Mouse (Mus musculus) macrophage (primary cell): ENCODE measurements around the gene Gm2174. TPM values are rescaled to one million over a fixed set of nuclear protein-coding genes. Genes with fewer than 3 reads are reported as not detected.

Source experiments
- H3K27ac ChIP-seq: fragments of 350-480 bp; formaldehyde crosslinking; 2 replicates; pipeline ENCODE4 v1.9.0; 2021
- H3K36me3 ChIP-seq: fragments of 350-480 bp; formaldehyde crosslinking; 2 replicates; pipeline ENCODE4 v1.9.0; 2021; ENCODE audit errors: inconsistent target
- H3K4me3 ChIP-seq: fragments of 350-480 bp; formaldehyde crosslinking; 2 replicates; pipeline ENCODE4 v1.9.0; 2021; ENCODE audit errors: inconsistent target
- H3K79me2 ChIP-seq: fragments of 350-480 bp; formaldehyde crosslinking; 2 replicates; pipeline ENCODE4 v1.9.0; 2021; ENCODE audit errors: inconsistent target
- WGBS: methylation state at CpG from one replicate; pipeline ENCODE4 v1.1.7; 2026; ENCODE audit warnings: inconsistent platforms; ENCODE audit not compliant: missing documents; 5-methylcytosine and 5-hydroxymethylcytosine counted together
- polyA plus RNA-seq: library from polyadenylated mRNA; stranded (reverse); fragments of 250-400 nt; gene quantifications from 3 replicates; pipeline ENCODE4 v1.2.4, GENCODE M21; 2018; ENCODE audit warnings: inconsistent platforms
- total RNA-seq, 78 experiments: library from RNA; depleted of rRNA; stranded (reverse); fragments of 250-400 nt; gene quantifications; 1 replicate in 9 of 78; 2 replicates in 24 of 78; 3 replicates in 43 of 78; 4 replicates in 2 of 78; pipeline ENCODE4 v1.2.4; 2018; ENCODE audit warnings: inconsistent platforms in 56 of 78

Gene Gm2174
- total RNA-seq (2018; cell fraction: chromatin; rRNA removed) = 1 to 10 TPM in 1 of 26 experiments, not detected in 25; 2.3 TPM
- under 1 TPM in 5 of 26 experiments, not detected in 21; 0.38 to 0.80 (median 0.74) TPM for total RNA-seq (2018; cell fraction: cytosol; rRNA removed)
- not detected for total RNA-seq (2018; cell fraction: nucleus; rRNA removed)
- 1.2 to 1.3 TPM in 2 of 3 replicates, not detected in the other for polyA plus RNA-seq

DNA sequence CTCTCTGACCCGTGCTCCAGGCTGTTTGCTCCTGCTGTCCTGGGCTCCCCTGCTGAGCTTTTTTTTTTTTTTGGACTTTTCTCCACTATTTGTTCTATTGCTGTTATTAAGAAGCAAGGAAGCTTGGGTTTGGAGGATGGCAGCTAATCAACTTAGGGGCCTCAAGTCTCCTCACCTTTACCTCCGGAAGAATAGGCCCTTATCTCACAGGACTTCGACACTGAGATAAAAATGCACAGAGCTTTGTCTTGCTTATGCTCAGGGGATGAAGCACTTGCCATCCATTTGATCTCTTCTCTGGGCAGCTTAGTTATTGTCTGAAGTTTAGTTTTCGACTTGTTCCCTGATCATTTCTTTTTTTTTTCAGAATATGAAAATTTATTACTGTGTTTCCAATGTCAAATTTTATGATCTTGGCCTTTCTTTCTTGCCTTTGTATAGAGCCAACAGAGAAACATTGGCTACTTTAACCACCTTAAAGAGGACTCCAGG is at the start of gene Gm2174:
Gene Gm2174, plus strand, starts transcription at position 442 of the 492 bp plus-strand sequence.
- H3K79me2 ChIP-seq = no peaks in the 10 kb centered on the region
- H3K27ac ChIP-seq = peak within 1 kb of the TSS; percentile 69
- WGBS = 93% methylated on average over 4 of the region's 4 CpGs
- no peaks in the 10 kb centered on the region for H3K36me3 ChIP-seq
- H3K4me3 ChIP-seq = no peak within 1 kb of the TSS

DNA sequence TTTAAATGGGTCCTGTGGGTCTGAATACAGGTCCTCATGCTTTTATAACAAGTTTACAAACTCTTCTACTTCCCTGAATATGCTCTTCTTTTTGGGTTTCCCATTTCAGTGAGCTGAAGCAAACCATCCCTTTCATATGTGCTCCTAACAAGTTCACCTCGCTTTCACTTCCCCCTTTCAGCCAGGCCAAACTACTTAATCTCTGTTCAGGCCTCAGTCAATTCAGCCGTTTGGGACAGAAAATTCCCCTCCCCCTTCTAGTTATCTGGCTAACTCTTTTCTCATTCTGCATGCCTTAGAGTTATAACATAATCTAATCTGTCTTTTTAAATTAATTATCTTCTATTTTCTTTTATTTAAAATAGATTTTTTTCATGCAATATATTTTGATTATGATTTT is 43.1 kb upstream of the Gm2174 start:
- Histone ChIP-seq H3K79me2 (no peaks in the 10 kb centered on the region), H3K36me3 (no peaks in the 10 kb centered on the region), H3K4me3 (no peak overlapping the region), H3K27ac (no peak overlapping the region)
- 11% methylated on average over 2 of the region's 2 CpGs for WGBS

DNA sequence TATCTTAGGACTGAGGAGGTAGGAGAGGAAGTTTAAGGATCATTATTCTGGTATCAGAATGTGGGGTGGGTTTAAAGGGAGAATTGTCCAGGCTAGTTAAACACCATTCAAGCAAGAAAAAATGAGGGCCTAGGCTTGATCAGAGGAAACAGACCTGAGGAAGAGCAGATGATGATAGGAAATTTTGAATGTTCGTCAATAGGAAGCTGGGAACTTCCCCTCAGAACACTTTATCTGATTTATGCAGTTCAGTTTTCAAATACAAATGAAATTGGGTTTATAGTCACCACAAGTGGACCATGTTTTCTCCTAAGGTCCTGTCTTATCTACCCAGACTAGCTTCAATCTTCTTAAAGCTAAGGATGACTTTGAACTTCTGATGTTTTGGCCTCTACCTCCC is 42.3 kb upstream of the Gm2174 start:
- H3K27ac ChIP-seq = no peak overlapping the region
- H3K79me2 ChIP-seq = no peaks in the 10 kb centered on the region
- no peak overlapping the region for H3K4me3 ChIP-seq
- no peaks in the 10 kb centered on the region for H3K36me3 ChIP-seq
- WGBS = 44% methylated on average over 1 of the region's 1 CpGs

DNA sequence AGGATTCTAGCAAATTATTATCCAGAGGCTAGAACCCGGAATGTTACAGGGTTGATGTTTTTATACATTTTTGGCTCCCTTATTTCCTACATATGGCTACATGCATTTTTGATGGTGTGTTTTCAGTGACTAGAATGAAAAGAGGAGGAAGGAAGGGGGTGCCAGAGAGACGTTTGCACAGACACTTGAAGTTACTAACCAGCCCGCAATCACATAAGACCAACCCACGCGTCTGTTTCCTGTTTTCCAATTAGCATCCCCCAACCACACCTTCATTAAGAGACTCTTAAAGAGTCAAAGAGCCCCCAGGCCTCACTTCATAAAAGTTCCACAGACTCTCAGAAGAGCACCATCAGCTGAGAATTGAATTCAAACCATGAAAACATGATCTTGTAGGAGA is 41.6 kb upstream of the Gm2174 start:
- Histone ChIP-seq H3K36me3 (no peaks in the 10 kb centered on the region), H3K27ac (no peak overlapping the region), H3K79me2 (no peaks in the 10 kb centered on the region), H3K4me3 (no peak overlapping the region)
- 47% methylated on average over 5 of the region's 5 CpGs for WGBS

DNA sequence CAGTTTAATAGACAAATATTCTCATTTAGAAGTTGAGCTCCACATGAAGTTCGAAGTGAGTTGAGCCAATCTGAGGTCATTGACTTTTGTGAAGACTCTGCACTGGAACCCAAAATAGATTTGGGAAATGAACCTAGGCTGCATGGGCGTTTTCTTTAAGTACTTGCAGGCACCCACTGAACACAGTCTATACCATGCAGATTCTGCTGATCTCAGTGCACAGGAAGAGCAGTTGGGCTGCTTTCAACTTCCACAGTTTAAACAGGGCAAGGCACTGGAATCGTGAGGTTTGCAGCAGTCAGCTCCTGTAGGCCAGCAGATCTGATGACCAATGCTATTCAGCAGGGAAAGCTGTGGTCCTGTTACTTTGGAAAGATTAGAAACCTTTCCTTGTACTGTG is 31.5 kb upstream of the Gm2174 start:
- H3K27ac ChIP-seq = peak overlapping the region; percentile 76
- H3K36me3 ChIP-seq = no peaks in the 10 kb centered on the region
- no peaks in the 10 kb centered on the region for H3K79me2 ChIP-seq
- WGBS = 19% methylated on average over 3 of the region's 3 CpGs
- no peak overlapping the region for H3K4me3 ChIP-seq

DNA sequence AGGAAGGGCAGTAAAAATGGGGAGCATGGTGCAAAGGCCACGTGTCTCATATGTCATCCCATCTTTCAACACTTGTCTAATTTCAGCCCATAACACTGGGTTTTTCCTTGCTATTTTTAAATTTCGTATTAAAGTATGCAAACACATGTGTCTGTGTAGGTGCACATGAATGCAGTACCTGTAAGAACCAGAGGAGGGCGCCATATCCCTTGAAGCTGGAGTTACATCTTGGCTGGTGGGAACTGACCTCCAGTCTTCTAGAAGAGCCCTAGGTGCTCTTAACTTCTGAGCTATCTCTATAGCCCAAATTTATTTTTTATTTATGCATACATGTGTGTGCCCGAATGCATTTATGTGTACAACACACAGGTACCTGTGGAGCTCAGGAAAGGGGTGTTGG is 30.2 kb upstream of the Gm2174 start:
- Histone ChIP-seq H3K79me2 (no peaks in the 10 kb centered on the region), H3K27ac (peak overlapping the region; percentile 76), H3K36me3 (no peaks in the 10 kb centered on the region), H3K4me3 (no peak overlapping the region)
- 66% methylated on average over 4 of the region's 4 CpGs for WGBS

DNA sequence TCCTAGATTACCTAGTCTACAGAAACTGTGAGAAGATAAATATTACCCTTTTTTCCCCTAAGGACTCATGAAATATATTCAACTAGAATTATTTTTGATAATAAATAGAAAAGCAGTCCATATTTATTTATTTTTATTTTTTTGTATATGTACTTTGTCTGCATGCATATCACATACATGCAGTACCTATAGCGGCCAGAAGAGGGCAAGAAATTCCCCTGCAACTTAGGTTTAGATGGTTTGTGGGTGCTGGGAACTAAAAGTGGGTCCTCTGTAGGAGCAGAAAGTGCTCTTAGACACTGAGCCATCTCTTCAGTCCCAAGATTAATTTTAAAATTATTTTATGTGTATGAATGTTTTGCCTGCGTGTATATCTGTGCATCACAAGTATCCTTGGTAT is 17.2 kb upstream of the Gm2174 start:
- Histone ChIP-seq H3K27ac (no peak overlapping the region), H3K79me2 (no peaks in the 10 kb centered on the region), H3K4me3 (no peak overlapping the region), H3K36me3 (no peaks in the 10 kb centered on the region)
- WGBS = 65% methylated on average over 2 of the region's 2 CpGs

DNA sequence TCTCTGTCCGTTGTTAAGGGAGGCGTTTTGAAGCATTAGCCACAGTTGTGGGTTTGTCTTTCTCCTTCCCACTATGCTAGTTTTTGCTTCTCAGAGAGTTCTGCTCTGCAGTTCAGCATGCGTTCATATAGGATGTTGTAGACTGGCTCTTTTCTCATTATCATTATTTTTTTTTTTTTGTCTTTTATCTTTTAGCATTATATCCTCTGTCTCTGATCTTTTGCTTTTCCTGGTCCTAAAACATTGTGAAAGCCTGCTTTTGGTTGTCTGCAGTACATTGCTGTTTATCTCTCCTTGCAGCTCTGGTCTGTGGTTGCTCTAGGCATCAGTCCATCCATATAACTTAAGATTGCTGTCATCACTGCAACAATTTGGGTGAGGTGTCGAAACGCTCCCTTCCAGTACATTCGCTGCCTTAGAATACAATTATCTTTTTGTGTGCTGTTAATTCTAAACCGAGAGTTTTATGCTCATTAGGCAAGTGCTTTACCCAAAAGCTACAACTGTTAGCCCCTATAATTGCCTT is 11.9 kb upstream of the Gm2174 start:
- WGBS = 74% methylated on average over 7 of the region's 7 CpGs
- no peak overlapping the region for H3K4me3 ChIP-seq

DNA sequence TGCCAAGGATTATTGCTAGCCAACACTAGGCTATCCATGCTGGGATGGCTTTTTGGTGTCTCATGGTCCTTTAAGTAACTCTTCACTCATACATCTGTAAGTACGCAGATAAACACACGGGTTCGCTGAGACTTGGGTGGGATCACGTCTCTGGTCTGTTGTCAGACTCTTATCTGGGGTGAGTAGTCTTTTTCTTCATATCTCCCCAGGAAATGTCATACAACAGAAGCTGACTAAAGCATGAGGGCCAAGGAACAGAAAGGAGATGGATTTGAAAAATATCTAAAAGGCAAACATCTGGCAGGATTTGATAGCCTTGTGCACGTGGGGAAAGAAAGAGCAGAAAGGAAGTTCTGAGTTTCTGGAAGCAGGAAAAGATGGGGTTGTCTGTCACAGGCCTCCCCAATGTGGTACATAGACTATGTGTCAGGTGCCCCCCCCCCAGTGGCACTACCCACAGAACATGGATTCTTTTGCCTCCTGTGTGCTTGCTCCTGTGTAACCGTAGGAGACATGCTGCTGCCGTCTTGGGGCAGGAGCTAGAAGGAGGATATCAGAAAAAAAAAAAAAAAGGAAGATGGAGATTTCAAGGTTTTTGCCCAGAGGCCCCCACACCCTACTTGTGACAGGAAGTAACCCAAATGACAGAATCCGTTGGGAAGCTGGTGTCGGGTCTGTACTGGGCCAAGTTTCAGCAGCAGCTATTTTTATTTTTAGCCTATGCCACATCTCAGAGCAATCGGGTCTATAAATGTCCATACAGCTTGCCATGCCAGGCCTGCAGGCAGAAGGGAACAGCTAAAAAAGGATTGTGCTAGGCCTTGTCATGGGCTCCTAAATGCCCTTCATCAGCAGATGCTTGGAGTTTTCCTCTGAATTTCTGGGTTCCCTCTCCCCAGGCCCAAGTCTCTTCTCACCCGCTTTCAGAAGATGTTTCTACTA is 1.0 kb upstream of the Gm2174 start:
- peak overlapping the region; percentile 69 for H3K27ac ChIP-seq
- WGBS = 66% methylated on average over 11 of the region's 11 CpGs
- H3K79me2 ChIP-seq = no peaks in the 10 kb centered on the region
- no peak overlapping the region for H3K4me3 ChIP-seq
- H3K36me3 ChIP-seq = no peaks in the 10 kb centered on the region

More for the DNA sequence above, 11.9 kb upstream of the Gm2174 start:
- Histone ChIP-seq H3K27ac (no peak overlapping the region), H3K79me2 (no peaks in the 10 kb centered on the region), H3K36me3 (no peaks in the 10 kb centered on the region)

DNA sequence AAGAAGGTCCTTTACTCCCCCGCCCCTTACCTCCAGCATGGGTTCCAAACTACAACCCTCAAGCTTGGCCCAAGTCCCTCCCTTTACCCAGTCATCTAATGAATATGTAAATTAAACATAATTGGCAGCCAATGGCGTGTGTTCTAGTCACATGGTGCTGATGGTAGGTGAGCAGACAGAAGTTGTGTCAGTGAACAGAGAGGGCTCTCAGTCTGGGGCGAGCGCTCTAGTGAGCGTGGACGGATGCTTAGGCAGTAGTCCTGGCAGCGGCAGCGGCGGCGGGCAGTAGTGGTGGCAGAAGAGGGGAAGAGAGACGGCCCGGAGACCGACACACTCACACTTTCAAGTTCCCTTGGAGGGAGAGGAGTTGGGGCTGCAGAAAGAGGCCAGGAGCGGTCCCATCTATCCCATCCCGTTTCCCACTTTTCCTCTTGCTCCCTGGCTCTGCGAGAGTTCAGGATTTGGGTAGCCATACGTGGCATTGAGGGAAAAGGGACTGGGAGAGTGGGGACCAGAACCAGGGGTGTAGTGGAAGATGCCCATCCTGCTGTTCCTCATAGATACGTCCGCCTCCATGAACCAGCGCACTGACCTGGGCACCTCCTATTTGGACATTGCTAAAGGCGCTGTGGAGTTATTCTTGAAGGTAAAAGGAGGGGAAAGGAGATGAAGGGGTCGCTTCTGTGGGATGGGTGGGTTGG is 7.1 kb downstream of the Gm2174 start, which contains the start of gene Ints6l:
Gene Ints6l, plus strand, starts transcription at position 187 of the 701 bp plus-strand sequence.
- peak within 1 kb of the TSS; percentile 68 for H3K4me3 ChIP-seq
- 27% methylated on average over 14 of the region's 22 CpGs for WGBS
- H3K79me2 ChIP-seq = peaks cover 39% of the 10 kb centered on the region
- H3K36me3 ChIP-seq = no peaks in the 10 kb centered on the region
- H3K27ac ChIP-seq = peak within 1 kb of the TSS; percentile 77

DNA sequence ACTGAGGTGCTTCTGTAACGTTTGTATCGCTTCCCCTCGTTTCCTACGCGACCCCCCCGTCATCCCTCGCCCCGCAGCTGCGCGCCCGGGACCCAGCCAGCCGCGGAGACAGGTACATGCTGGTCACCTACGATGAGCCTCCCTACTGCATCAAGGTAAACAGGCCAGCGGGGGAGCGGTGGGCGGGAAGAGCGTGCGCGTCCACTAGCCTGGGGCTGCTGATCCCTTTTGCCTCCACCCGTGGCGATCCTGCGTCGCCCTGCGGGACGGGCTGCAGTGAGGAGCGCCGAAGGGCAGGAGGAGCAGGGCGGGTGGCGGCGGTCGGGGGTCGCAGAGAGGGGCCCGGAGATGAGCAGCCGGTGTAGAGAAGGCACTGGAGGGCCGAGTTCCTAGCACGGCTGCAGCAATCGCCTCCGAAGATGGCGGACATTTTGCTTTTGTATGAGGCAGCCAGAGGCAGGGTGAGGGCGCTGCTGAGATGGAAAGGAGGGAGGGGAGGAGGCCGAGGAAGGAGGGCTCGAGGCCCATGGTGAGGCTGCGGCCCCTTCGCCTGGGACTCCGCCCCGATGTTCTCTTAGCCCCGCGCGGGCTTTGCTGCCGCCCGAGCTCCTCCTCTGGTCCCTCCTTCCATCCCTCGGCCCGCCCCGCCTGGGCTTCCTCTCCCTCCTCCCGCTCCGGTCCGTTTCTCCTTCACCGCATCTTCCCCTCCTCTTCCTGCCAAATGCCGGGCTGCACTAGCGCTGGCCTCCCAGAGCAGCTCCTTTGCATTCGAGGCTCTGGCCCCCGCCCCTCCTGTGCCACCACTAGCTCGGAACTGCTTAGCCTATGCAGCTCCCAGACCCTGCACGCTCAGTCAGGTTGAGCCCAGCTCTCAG is 7.8 kb downstream of the Gm2174 start:
- 24% methylated on average over 61 of the region's 65 CpGs for WGBS

DNA sequence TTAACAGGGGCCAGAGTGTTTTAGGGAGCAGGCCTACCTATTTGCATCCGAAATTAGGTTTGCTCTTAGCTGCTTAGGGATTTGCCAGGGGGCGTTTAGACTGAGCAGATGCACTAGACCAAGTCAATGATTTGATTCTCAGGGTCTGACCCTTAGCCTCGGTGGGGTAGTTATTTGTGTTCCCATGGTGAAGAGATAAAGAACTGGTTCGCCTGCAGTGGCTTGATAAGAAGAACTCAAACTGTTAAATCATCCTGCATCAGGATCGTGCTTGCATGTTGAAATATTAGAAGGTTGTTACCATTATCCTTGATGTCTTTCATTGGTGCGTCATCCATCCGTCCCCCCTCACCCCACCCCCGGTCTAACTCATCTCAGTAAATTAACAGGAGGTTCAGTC is 8.6 kb downstream of the Gm2174 start:
- peak overlapping the region; percentile 44 for H3K27ac ChIP-seq
- 23% methylated on average over 8 of the region's 8 CpGs for WGBS
- H3K36me3 ChIP-seq = no peaks in the 10 kb centered on the region
- H3K79me2 ChIP-seq = peaks cover 55% of the 10 kb centered on the region
- H3K4me3 ChIP-seq = peak overlapping the region; percentile 37

More for the DNA sequence above, 7.8 kb downstream of the Gm2174 start:
- Histone ChIP-seq H3K36me3 (no peaks in the 10 kb centered on the region), H3K79me2 (peaks cover 47% of the 10 kb centered on the region), H3K4me3 (peak overlapping the region; percentile 68), H3K27ac (peak overlapping the region; percentile 77)

DNA sequence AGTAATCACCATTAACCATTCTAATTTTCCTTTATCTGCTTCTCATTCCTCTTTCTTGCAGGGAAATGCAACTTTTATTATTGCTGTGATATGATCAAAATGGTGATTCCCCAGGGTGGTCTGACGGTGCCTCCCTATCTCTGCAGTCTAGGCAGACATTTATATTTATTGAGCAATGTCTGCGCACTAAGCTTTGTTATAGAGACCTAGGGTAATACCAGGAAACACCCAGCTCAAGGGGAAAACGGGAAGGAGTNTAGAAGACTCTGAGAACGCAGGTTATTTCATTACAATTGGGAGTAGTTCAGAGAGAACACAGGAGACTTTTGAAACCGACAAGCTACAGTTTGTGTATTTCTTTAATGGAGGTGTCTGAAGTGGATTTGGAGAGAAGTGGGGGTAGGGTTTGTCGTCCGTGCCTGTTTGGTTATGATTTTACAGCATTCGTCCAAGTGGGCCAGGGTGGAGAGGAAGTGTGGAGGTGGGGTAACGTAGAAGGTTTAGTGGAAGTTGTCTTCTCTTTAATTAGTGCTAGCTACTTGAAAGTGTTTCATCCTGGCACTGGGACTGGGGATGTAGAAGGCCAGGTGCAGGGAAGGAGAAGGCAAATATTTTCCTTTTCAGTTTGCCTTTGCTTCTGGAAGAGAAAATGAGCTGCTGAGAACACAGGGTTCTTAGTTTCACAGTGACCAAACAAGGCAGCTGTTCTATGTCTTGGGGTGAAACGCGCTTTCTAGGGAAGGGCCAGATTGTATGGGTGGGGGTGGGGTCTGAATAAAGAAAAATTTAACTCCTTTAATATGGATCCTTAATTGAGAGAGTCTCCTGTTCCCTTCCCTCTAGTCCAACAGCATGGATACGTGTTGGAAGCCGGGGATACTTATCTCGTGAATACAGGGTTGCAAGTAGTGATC is 14.5 kb downstream of the Gm2174 start:
- Histone ChIP-seq H3K79me2 (peaks cover 88% of the 10 kb centered on the region), H3K36me3 (no peaks in the 10 kb centered on the region), H3K4me3 (no peak overlapping the region), H3K27ac (no peak overlapping the region)
- WGBS = 52% methylated on average over 14 of the region's 14 CpGs
